Mouse (Mus musculus): ENCODE data around the gene Erc2.

Erc2 gene

DNA sequence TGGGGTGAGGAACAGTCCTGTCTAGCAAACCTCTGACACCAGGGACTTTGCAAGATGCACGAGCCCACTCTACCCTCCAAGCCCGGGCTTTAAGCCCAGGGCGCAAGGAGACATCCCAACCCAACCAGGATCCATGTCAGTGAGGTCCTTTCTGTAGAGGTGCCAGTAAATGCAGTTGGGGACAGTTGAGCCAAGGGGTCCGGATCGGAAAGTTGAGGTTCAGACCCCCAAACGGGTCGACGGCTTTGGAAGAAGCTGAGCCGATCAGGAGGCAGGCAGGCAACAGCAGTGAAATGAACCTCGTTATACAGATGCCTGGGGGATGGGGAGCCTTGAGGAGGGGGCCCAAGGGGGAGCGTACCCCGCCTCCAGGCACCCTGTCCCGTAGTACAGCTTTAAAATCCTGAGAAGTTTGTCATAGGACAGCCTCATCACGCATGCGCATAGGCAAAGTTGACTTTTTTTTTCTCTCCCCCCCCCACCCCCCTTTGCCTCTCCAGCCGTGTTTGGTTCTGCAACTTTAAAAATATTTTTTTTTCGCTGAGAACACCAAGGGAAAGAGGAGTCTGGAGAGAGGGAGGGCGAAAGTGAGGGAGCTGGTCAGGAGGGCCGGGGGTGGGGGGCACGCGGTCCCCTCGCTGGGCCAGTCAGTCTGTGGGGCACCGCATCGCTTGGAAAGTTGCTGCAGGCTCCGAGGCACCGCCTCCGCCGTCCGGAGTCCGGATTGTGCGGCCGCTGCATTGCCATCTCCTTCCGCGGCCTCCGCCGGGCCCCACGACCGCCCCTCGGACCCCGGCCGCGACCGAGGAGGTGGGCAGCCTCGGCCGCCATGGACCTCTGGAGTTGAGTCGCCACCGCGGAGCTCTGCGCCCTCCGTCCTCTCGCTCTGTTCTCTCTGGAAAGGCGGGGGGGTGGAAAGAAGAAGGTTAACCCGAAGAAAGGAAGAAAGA is 882.1 kb downstream of the Erc2 start, which contains the start of gene Wnt5a:
TSS of gene Wnt5a (plus strand) at position 650 of the 950 bp plus-strand sequence.
- in situ Hi-C loops (cut with MseI, MboI) = loop anchor here (10.0 to 25.0 kb wide), 3 partner anchors 417 to 700 kb away; no protein-coding TSS in a partner anchor

GRCm38 (mm10) chr14:28505051-28505585 is 882.9 kb downstream of the Erc2 start:
- in situ Hi-C loops (cut with MseI, MboI) = loop anchor here (10.0 to 25.0 kb wide), 3 partner anchors 418 to 700 kb away; no protein-coding TSS in a partner anchor

DNA sequence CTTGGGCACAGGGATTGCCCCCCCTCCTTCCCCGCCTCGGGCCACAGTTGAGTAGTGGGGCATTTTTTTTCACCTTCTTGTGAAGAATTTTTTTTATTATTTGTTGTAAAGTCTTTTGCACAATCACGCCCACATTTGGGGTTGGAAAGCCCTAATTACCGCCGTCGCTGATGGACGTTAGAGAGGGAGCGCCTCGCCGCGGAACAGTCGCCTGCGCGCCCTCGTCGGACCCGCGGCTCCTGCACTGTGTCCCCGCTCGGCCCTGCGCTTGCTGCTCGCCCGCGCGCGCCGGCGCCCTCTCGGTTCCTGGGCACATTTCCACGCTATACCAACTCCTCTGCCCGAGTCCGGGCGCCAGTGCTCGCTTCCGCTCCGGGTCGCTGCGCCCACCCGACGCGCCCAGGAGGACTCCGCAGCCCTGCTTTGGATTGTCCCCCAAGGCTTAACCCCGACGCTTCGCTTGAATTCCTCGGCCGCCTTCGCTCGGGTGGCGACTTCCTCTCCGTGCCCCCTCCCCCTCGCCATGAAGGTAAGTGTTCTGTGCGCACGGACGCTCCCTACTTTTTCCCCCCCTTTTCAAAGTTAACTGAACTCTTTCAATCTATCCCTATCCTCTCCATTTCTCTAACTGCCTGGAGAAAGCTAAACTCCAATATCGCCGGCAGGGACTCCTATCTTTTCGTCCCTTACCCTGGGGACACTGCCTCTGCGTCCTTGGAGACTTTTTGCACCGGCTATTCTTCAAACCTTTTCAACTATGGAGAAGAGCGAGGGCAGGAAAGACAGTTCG is 883.6 kb downstream of the Erc2 start:
- in situ Hi-C loops (cut with MseI, MboI) = loop anchor here (10.0 to 25.0 kb wide), 3 partner anchors 418 to 701 kb away; no protein-coding TSS in a partner anchor

- in situ Hi-C loops (cut with MseI, MboI) = loop anchor here (10.0 to 25.0 kb wide), 3 partner anchors 419 to 702 kb away; no protein-coding TSS in a partner anchor
Observed at GRCm38 (mm10) chr14:28506376-28506831, 884.2 kb downstream of the Erc2 start.

- in situ Hi-C loops (cut with MseI, MboI) = loop anchor here (10.0 to 25.0 kb wide), 3 partner anchors 420 to 702 kb away; no protein-coding TSS in a partner anchor
Observed at GRCm38 (mm10) chr14:28507011-28507410, 884.8 kb downstream of the Erc2 start.

DNA sequence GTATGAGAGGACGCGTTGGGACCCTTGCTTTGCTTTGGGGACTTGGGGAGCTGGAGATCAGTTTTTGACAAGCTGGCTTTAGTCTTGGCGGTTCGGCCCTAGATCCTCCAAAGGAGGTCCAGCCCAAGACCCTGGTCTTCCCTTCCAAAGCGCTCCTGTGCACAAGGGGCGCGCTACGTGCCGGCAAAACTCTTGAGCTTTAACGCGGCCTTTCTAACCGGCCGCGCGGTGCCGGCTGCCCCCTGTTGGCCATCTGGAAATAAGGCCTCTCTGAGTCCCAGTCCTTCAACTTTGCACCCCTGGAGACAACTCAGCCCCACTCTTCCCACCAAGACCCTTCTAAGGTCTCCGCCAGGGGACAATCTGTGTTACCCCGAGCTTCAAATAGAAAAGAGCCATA is 885.2 kb downstream of the Erc2 start:
- in situ Hi-C loops (cut with MseI, MboI) = loop anchor here (10.0 to 25.0 kb wide), 3 partner anchors 420 to 703 kb away; no protein-coding TSS in a partner anchor

DNA sequence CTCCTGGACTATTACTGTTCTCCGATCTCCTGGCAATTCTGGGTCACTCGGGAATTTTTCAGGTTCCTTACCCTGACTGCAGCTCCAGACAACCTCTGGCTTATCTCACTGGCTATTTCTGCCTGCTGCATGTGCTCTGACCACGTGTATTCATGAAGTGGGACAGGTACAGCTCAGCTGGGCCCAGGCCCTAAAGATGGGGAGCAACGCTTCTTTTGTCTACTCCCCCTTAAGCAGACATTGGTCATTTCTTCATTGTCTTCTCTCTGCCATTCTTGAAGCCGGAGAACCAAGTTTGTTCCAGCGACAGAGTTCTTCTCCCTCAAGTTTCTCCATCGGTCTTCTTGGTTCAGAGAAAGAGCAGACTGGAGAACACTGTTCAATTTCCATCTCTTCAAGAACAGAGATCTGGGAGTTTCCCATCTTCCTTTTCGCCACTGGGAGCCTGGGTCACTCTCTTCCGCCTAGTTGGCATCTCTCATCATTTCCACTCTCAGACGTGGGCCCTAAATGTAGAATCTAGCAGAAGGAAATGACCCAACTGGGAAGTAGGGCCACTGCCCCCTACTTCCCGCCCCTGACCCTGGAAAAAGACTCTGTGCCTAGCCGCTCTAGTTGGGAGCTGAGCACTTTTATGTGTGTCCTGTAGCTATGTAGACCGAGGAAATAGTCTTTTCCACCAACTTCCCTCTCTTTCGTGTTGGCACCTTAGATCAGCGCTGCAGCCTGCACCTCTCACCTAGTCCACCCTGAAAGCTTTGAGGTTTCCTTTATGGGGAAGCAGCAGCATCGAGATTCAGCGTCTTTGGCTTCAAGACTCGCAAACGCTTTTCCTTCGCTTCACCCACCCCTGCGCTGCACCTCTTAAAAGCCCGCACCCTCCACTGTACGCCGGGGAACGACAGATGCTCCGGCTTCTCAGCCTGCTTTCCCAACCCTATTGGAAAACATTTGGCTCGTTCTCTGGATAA is 886.3 kb downstream of the Erc2 start:
- in situ Hi-C loops (cut with MseI, MboI) = loop anchor here (10.0 to 25.0 kb wide), 3 partner anchors 421 to 704 kb away; no protein-coding TSS in a partner anchor

DNA sequence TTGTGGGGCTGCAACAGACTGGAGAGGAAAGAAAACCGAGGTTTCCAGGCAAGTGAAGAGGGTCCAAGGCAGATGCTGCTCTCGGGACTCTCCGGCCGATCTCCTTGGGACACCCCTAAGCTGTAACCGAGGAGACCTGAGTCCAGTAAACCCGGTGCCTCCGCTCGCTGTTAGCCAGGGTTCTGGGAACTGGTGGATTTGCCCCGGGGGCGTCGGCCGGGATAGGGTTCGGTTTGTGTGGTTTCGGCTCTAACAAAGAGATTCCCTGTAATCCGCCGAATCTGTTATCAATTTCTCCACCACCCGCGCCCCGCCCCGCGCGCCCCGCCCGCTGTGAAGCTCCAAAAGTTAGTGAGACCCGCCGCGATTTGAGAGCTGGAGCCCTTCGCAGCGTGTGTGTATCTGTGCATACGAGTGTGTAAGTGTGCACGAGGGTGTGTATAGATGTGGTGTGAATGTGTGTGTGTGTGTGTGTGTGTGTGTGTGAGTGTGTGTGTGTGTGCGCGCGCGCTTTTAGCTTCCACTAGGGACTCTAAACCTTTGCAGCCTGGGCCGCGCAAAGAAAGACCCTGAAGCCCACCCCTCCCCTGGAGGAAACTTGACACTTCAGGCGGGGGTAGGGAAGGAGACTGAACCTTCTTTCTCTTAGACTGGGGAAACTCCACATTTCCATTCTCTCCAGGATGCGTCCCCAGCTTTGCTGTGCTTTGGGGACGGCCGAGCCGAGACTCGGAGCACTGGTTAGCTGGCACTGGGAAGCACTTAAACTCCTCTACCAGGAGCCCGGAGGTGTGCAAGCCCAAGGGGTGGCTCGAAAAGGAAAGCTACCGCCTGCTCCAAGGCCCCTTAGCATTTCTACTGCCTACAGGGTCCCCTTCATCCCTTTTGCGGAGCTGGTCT is 887.5 kb downstream of the Erc2 start:
- in situ Hi-C loops (cut with MseI, MboI) = loop anchor here (10.0 to 25.0 kb wide), 3 partner anchors 422 to 705 kb away; no protein-coding TSS in a partner anchor

- in situ Hi-C loops (cut with MseI, MboI) = loop anchor here (25.0 kb wide), 2 partner anchors 423 to 698 kb away; no protein-coding TSS in a partner anchor
Observed at GRCm38 (mm10) chr14:28510341-28511028, 888.3 kb downstream of the Erc2 start.

- in situ Hi-C loops (cut with MseI, MboI) = loop anchor here (25.0 kb wide), 2 partner anchors 424 to 699 kb away; no protein-coding TSS in a partner anchor
Observed at GRCm38 (mm10) chr14:28511029-28511651, 888.9 kb downstream of the Erc2 start.

DNA sequence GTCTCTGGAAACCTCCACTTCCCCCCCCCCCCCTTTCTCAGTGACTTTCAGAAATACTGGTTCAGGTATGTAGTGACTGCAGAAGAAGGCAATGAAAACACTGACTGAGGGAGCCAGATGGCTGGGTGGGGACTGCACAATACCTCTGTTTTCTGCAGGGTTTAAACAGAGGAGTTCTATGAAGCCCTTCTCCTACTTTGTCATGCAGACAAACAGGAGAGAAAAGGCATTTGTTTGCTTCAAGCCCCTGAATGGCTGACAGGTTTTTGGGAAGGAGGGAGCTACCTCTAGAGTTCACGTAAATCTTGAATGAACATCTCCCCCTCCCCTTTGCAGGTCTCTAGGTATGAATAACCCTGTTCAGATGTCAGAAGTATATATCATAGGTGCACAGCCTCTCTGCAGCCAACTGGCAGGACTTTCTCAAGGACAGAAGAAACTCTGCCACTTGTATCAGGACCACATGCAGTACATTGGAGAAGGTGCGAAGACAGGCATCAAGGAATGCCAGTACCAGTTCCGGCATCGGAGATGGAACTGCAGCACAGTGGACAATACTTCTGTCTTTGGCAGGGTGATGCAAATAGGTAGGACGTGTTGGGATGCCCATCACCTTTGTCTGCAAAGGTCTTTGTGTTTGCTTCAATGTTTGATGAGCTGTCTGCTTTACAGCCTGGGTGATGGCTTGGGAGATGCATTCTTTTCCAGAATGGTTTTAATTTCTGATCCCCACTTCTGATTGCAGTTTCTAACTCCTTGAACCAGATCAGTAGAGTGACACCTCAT is 890.8 kb downstream of the Erc2 start:
- in situ Hi-C loops (cut with MseI, MboI) = loop anchor here (25.0 kb wide), 2 partner anchors 426 to 701 kb away; no protein-coding TSS in a partner anchor

- in situ Hi-C loops (cut with MseI, MboI) = loop anchor here (25.0 kb wide), 2 partner anchors 427 to 702 kb away; no protein-coding TSS in a partner anchor
Observed at GRCm38 (mm10) chr14:28514171-28514570, 891.9 kb downstream of the Erc2 start.

DNA sequence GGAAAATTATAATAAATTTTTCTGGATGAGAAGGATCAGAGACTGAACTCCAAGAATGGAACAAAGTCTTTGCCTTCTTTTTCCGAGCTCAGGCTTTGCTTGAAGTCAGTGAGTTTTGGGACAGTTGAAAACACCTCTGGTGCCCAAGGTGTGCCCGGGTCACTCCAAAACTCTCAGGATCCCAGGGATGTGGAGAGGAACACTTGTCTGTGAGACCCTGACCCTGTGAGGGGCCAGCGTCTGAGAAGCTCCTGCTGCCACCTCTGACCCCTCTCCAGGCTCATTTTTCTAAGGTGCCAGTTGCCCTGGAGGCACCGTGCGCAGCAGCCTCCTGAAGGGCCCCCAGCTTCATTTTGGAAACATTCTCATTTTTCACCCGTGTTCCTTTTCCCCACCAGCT is 893.1 kb downstream of the Erc2 start:
- in situ Hi-C loops (cut with MseI, MboI) = loop anchor here (25.0 kb wide), 2 partner anchors 428 to 703 kb away; no protein-coding TSS in a partner anchor

DNA sequence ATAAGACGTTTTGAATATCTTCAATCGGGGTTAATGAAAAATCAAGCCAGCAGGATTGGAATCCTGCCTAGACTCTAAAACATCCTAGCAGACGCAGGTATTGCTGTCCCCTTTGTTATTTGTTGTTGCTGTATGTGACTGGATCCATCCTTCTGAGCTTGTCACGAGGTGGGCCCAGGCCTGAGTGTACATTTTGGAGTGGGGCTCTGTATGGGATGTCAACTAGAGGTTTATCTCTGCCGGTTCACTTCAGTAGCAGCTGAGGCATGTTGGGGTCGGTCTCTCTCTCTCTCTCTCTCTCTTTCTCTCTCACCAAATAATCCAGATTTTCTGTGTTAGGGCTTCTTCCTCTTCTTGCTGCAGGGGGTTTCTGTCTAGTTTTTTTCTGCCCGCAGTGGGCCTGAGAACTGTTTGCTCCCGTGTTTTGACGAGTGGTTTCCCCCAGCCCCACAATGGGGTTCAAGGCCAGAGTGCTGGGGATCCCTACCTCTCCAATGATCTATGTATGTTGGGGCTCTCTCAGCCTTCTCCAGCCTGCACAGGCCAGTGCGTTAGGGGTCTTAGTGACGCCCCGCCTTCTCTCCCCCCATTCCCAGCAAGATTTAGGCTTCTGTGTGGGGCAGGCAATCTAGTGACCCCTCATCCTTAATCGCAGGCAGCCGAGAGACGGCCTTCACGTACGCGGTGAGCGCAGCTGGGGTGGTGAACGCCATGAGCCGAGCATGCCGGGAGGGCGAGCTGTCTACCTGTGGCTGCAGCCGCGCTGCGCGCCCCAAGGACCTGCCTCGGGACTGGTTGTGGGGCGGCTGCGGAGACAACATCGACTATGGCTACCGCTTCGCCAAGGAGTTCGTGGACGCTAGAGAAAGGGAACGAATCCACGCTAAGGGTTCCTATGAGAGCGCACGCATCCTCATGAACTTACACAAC is 895.7 kb downstream of the Erc2 start:
- in situ Hi-C loops (cut with MseI, MboI) = loop anchor here (25.0 kb wide), 2 partner anchors 431 to 706 kb away; no protein-coding TSS in a partner anchor

DNA sequence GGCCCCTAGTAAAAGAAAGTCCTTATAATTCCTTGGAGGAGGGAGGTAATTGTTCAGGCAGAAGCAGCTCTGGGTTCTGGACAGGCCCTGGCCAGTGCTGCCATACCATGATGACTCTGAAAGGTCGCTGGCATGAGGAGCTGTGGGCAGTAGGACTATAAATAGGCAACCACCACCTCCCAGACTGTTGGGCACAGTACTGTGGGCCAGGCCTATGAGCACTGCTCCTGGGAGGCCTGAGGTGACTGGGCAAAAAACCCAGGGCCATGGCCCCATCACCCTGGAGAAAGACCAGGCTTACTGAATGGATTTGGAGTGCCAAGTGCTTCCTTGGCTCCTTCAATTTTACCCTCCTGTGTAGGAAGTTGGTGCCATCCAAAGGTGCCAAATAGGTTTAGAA is 898.9 kb downstream of the Erc2 start:
- in situ Hi-C loops (cut with MseI, MboI) = loop anchor here (25.0 kb wide), 2 partner anchors 434 to 709 kb away; no protein-coding TSS in a partner anchor

Measured in mouse trophoblast stem cell (cell line).